Mouse (Mus musculus): ENCODE data around the gene Efna1. TPM values are rescaled to one million over a fixed set of nuclear protein-coding genes. Genes with fewer than 3 reads are reported as not detected.

Gene Efna1
- polyA plus RNA-seq (2012; rRNA removed) = 54.1 and 59.2 TPM in 2 replicates

- peak within 1 kb of the TSS; percentile 85 for H3K27ac ChIP-seq (ENCODE audit: insufficient read depth, low read depth, low read length)
- under 1% methylated on average over 52 of the region's 52 CpGs for WGBS
- TF ChIP-seq POLR2A (IDR thresholded peaks at IDR 0.05; ENCODE audit: low read depth, low read length) (no peak), CTCF (conservative IDR thresholded peaks at IDR 0.05; ENCODE audit: insufficient read depth, insufficient read length, low read depth, low read length) (0 out of 2 replicates have a peak, but pooled peaks have one; percentile 29)
Observed at GRCm38 (mm10) chr3:89280606-89281511, at the start of gene Efna1. Gene Efna1 (minus strand): TSS chr3:89281142.

GRCm38 (mm10) chr3:89330346-89330745 lies 49.4 kb upstream of the Efna1 start:
- 66% methylated on average over 3 of the region's 3 CpGs for WGBS
- no peak for TF ChIP-seq POLR2A (IDR thresholded peaks at IDR 0.05; ENCODE audit: low read depth, low read length)
- TF ChIP-seq CTCF (conservative IDR thresholded peaks at IDR 0.05; ENCODE audit: insufficient read depth, insufficient read length, low read depth, low read length) = no peak
- H3K4me3 ChIP-seq (ENCODE audit: insufficient read depth, low read depth, low read length) = no peak overlapping the region
- DNase-seq = no peak
- no peaks in the 10 kb centered on the region for H3K36me3 ChIP-seq (ENCODE audit: control insufficient read depth, insufficient read depth, low read length)
- no peak overlapping the region for H3K27ac ChIP-seq (ENCODE audit: insufficient read depth, low read depth, low read length)
- no peaks in the 10 kb centered on the region for H3K4me1 ChIP-seq (ENCODE audit: control insufficient read depth, insufficient read depth, low read length)
- H3K27me3 ChIP-seq (replicated peaks; ENCODE audit: control insufficient read depth, insufficient read depth, low read length) = no peaks in the 10 kb centered on the region

More at GRCm38 (mm10) chr3:89280606-89281511, at the start of gene Efna1:
- H3K4me1 ChIP-seq (ENCODE audit: control insufficient read depth, insufficient read depth, low read length) = peaks cover 12% of the 10 kb centered on the region; the same call in 1 of the 2 replicates
- peak within 1 kb of the TSS; percentile 82 for H3K4me3 ChIP-seq (ENCODE audit: insufficient read depth, low read depth, low read length)
- H3K27me3 ChIP-seq (replicated peaks; ENCODE audit: control insufficient read depth, insufficient read depth, low read length) = no peaks in the 10 kb centered on the region
- peak; percentile 93 for DNase-seq
- no peaks in the 10 kb centered on the region; the same call in 1 of the 2 replicates for H3K36me3 ChIP-seq (ENCODE audit: control insufficient read depth, insufficient read depth, low read length)

- no peak overlapping the region for H3K27ac ChIP-seq (ENCODE audit: insufficient read depth, low read depth, low read length)
- no peak overlapping the region for H3K4me3 ChIP-seq (ENCODE audit: insufficient read depth, low read depth, low read length)
- H3K4me1 ChIP-seq (ENCODE audit: control insufficient read depth, insufficient read depth, low read length) = no peaks in the 10 kb centered on the region
- H3K36me3 ChIP-seq (ENCODE audit: control insufficient read depth, insufficient read depth, low read length) = no peaks in the 10 kb centered on the region
- DNase-seq = no peak
- TF ChIP-seq POLR2A (IDR thresholded peaks at IDR 0.05; ENCODE audit: low read depth, low read length) (no peak), CTCF (conservative IDR thresholded peaks at IDR 0.05; ENCODE audit: insufficient read depth, insufficient read length, low read depth, low read length) (no peak)
- no peaks in the 10 kb centered on the region for H3K27me3 ChIP-seq (replicated peaks; ENCODE audit: control insufficient read depth, insufficient read depth, low read length)
- 29% methylated on average over 4 of the region's 4 CpGs for WGBS
Observed at GRCm38 (mm10) chr3:89328623-89329022, 47.7 kb upstream of the Efna1 start.

GRCm38 (mm10) chr3:89327371-89327870 lies 46.5 kb upstream of the Efna1 start:
- no peaks in the 10 kb centered on the region for H3K36me3 ChIP-seq (ENCODE audit: control insufficient read depth, insufficient read depth, low read length)
- no peak overlapping the region for H3K4me3 ChIP-seq (ENCODE audit: insufficient read depth, low read depth, low read length)
- no peak for TF ChIP-seq CTCF (conservative IDR thresholded peaks at IDR 0.05; ENCODE audit: insufficient read depth, insufficient read length, low read depth, low read length)
- no peak for TF ChIP-seq POLR2A (IDR thresholded peaks at IDR 0.05; ENCODE audit: low read depth, low read length)
- H3K4me1 ChIP-seq (ENCODE audit: control insufficient read depth, insufficient read depth, low read length) = no peaks in the 10 kb centered on the region
- 42% methylated on average over 9 of the region's 9 CpGs for WGBS
- no peaks in the 10 kb centered on the region for H3K27me3 ChIP-seq (replicated peaks; ENCODE audit: control insufficient read depth, insufficient read depth, low read length)
- no peak for DNase-seq
- no peak overlapping the region for H3K27ac ChIP-seq (ENCODE audit: insufficient read depth, low read depth, low read length)

GRCm38 (mm10) chr3:89325882-89326281 lies 44.9 kb upstream of the Efna1 start:
- Histone ChIP-seq H3K27ac (ENCODE audit: insufficient read depth, low read depth, low read length) (no peak overlapping the region), H3K27me3 (replicated peaks; ENCODE audit: control insufficient read depth, insufficient read depth, low read length) (no peaks in the 10 kb centered on the region; the same call in 1 of the 2 replicates), H3K36me3 (ENCODE audit: control insufficient read depth, insufficient read depth, low read length) (no peaks in the 10 kb centered on the region), H3K4me3 (ENCODE audit: insufficient read depth, low read depth, low read length) (no peak overlapping the region), H3K4me1 (ENCODE audit: control insufficient read depth, insufficient read depth, low read length) (peaks cover 10% of the 10 kb centered on the region; the same call in 1 of the 2 replicates)
- 96% methylated on average over 8 of the region's 8 CpGs for WGBS
- TF ChIP-seq POLR2A (IDR thresholded peaks at IDR 0.05; ENCODE audit: low read depth, low read length) = no peak
- no peak for TF ChIP-seq CTCF (conservative IDR thresholded peaks at IDR 0.05; ENCODE audit: insufficient read depth, insufficient read length, low read depth, low read length)
- no peak for DNase-seq

GRCm38 (mm10) chr3:89322514-89323165 lies 41.7 kb upstream of the Efna1 start, which contains the start of gene Efna3:
Gene Efna3 (minus strand): TSS chr3:89322965.
- DNase-seq = peak; percentile 73
- peaks cover 15% of the 10 kb centered on the region for H3K4me1 ChIP-seq (ENCODE audit: control insufficient read depth, insufficient read depth, low read length)
- 2% methylated on average over 47 of the region's 53 CpGs for WGBS
- no peaks in the 10 kb centered on the region for H3K36me3 ChIP-seq (ENCODE audit: control insufficient read depth, insufficient read depth, low read length)
- no peak within 1 kb of the TSS for H3K27ac ChIP-seq (ENCODE audit: insufficient read depth, low read depth, low read length)
- H3K27me3 ChIP-seq (replicated peaks; ENCODE audit: control insufficient read depth, insufficient read depth, low read length) = peaks cover 7% of the 10 kb centered on the region
- TF ChIP-seq POLR2A (IDR thresholded peaks at IDR 0.05; ENCODE audit: low read depth, low read length) = no peak
- TF ChIP-seq CTCF (conservative IDR thresholded peaks at IDR 0.05; ENCODE audit: insufficient read depth, insufficient read length, low read depth, low read length) = no peak
- H3K4me3 ChIP-seq (ENCODE audit: insufficient read depth, low read depth, low read length) = peak within 1 kb of the TSS; percentile 56
